Mouse (Mus musculus): ENCODE measurements around the gene Gfra1. TPM values are rescaled to one million over a fixed set of nuclear protein-coding genes. Genes with fewer than 3 reads are reported as not detected.

The Gfra1 gene
- total and polyA plus RNA-seq, 2 experiments from 2014 or later = 23.5 to 48.9 TPM

GRCm38 (mm10) chr19:58382535-58382934 is 73.2 kb downstream of the Gfra1 start:
- H3K4me2 ChIP-seq (ENCODE audit: low read depth) = no peak overlapping the region
- H3K9ac ChIP-seq = no peak overlapping the region
- TF ChIP-seq CTCF (IDR thresholded peaks at IDR 0.05; ENCODE audit: low read depth) = no peak
- no peaks in the 10 kb centered on the region for H3K9me3 ChIP-seq (ENCODE audit: low read length)
- no peaks in the 10 kb centered on the region for H3K4me1 ChIP-seq (ENCODE audit: insufficient read depth)
- no peak for DNase-seq
- H3K27ac ChIP-seq (ENCODE audit: low read depth, low read length) = no peak overlapping the region
- ATAC-seq = no peak
- no peak overlapping the region for H3K4me3 ChIP-seq (ENCODE audit: low read depth, low read length)
- 97% methylated on average over 7 of the region's 7 CpGs for WGBS
- no peaks in the 10 kb centered on the region for H3K27me3 ChIP-seq (ENCODE audit: insufficient read depth, low read length)
- H3K36me3 ChIP-seq (ENCODE audit: insufficient read depth) = no peaks in the 10 kb centered on the region

GRCm38 (mm10) chr19:58377969-58378368 is 77.7 kb downstream of the Gfra1 start:
- Histone ChIP-seq H3K36me3 (ENCODE audit: insufficient read depth) (no peaks in the 10 kb centered on the region), H3K27me3 (ENCODE audit: insufficient read depth, low read length) (no peaks in the 10 kb centered on the region; the same call in 1 of the 2 replicates), H3K4me3 (ENCODE audit: low read depth, low read length) (no peak overlapping the region), H3K4me1 (ENCODE audit: insufficient read depth) (no peaks in the 10 kb centered on the region), H3K4me2 (ENCODE audit: low read depth) (no peak overlapping the region), H3K9ac (no peak overlapping the region), H3K27ac (ENCODE audit: low read depth, low read length) (no peak overlapping the region), H3K9me3 (ENCODE audit: low read length) (no peaks in the 10 kb centered on the region)
- DNase-seq (no peak), ATAC-seq (no peak)
- TF ChIP-seq CTCF (IDR thresholded peaks at IDR 0.05; ENCODE audit: low read depth) = no peak
- WGBS = 59% methylated on average over 8 of the region's 8 CpGs

- Histone ChIP-seq H3K4me2 (ENCODE audit: low read depth) (no peak overlapping the region), H3K27ac (ENCODE audit: low read depth, low read length) (no peak overlapping the region), H3K9me3 (ENCODE audit: low read length) (no peaks in the 10 kb centered on the region), H3K27me3 (ENCODE audit: insufficient read depth, low read length) (no peaks in the 10 kb centered on the region; the same call in 1 of the 2 replicates), H3K36me3 (ENCODE audit: insufficient read depth) (no peaks in the 10 kb centered on the region), H3K4me1 (ENCODE audit: insufficient read depth) (no peaks in the 10 kb centered on the region), H3K9ac (no peak overlapping the region), H3K4me3 (ENCODE audit: low read depth, low read length) (no peak overlapping the region)
- no peak for TF ChIP-seq CTCF (IDR thresholded peaks at IDR 0.05; ENCODE audit: low read depth)
- ATAC-seq (no peak), DNase-seq (no peak)
- WGBS = 77% methylated on average over 8 of the region's 8 CpGs
Observed at GRCm38 (mm10) chr19:58376675-58377102, 79.0 kb downstream of the Gfra1 start.

GRCm38 (mm10) chr19:58374648-58375047 is 81.1 kb downstream of the Gfra1 start:
- H3K36me3 ChIP-seq (ENCODE audit: insufficient read depth) = no peaks in the 10 kb centered on the region
- no peak for DNase-seq
- no peaks in the 10 kb centered on the region; the same call in 1 of the 2 replicates for H3K27me3 ChIP-seq (ENCODE audit: insufficient read depth, low read length)
- H3K4me3 ChIP-seq (ENCODE audit: low read depth, low read length) = no peak overlapping the region
- H3K27ac ChIP-seq (ENCODE audit: low read depth, low read length) = no peak overlapping the region
- H3K4me1 ChIP-seq (ENCODE audit: insufficient read depth) = no peaks in the 10 kb centered on the region
- WGBS = 96% methylated on average over 5 of the region's 5 CpGs
- no peak overlapping the region for H3K9ac ChIP-seq
- H3K4me2 ChIP-seq (ENCODE audit: low read depth) = no peak overlapping the region
- no peak for ATAC-seq
- TF ChIP-seq CTCF (IDR thresholded peaks at IDR 0.05; ENCODE audit: low read depth) = no peak
- no peaks in the 10 kb centered on the region for H3K9me3 ChIP-seq (ENCODE audit: low read length)

- Histone ChIP-seq H3K27me3 (ENCODE audit: insufficient read depth, low read length) (no peaks in the 10 kb centered on the region; the same call in 1 of the 2 replicates), H3K27ac (ENCODE audit: low read depth, low read length) (no peak overlapping the region), H3K9me3 (ENCODE audit: low read length) (no peaks in the 10 kb centered on the region), H3K4me3 (ENCODE audit: low read depth, low read length) (no peak overlapping the region), H3K9ac (no peak overlapping the region), H3K4me1 (ENCODE audit: insufficient read depth) (no peaks in the 10 kb centered on the region), H3K4me2 (ENCODE audit: low read depth) (no peak overlapping the region), H3K36me3 (ENCODE audit: insufficient read depth) (no peaks in the 10 kb centered on the region)
- no peak for TF ChIP-seq CTCF (IDR thresholded peaks at IDR 0.05; ENCODE audit: low read depth)
- DNase-seq (no peak), ATAC-seq (no peak)
- WGBS = 94% methylated on average over 4 of the region's 4 CpGs
Observed at GRCm38 (mm10) chr19:58374155-58374554, 81.6 kb downstream of the Gfra1 start.

- ATAC-seq (no peak), DNase-seq (no peak)
- Histone ChIP-seq H3K27ac (ENCODE audit: low read depth, low read length) (no peak overlapping the region), H3K9me3 (ENCODE audit: low read length) (no peaks in the 10 kb centered on the region), H3K4me1 (ENCODE audit: insufficient read depth) (no peaks in the 10 kb centered on the region), H3K4me2 (ENCODE audit: low read depth) (no peak overlapping the region), H3K36me3 (ENCODE audit: insufficient read depth) (no peaks in the 10 kb centered on the region), H3K27me3 (ENCODE audit: insufficient read depth, low read length) (no peaks in the 10 kb centered on the region; the same call in 1 of the 2 replicates), H3K9ac (no peak overlapping the region), H3K4me3 (ENCODE audit: low read depth, low read length) (no peak overlapping the region)
- 70% methylated on average over 2 of the region's 2 CpGs for WGBS
- TF ChIP-seq CTCF (IDR thresholded peaks at IDR 0.05; ENCODE audit: low read depth) = no peak
Observed at GRCm38 (mm10) chr19:58368513-58368912, 87.2 kb downstream of the Gfra1 start.

- no peak for DNase-seq
- WGBS = 31% methylated on average over 9 of the region's 9 CpGs
- no peak overlapping the region for H3K9ac ChIP-seq
- H3K27ac ChIP-seq (ENCODE audit: low read depth, low read length) = no peak overlapping the region
- H3K4me3 ChIP-seq (ENCODE audit: low read depth, low read length) = no peak overlapping the region
- no peaks in the 10 kb centered on the region for H3K36me3 ChIP-seq (ENCODE audit: insufficient read depth)
- H3K9me3 ChIP-seq (ENCODE audit: low read length) = no peaks in the 10 kb centered on the region
- H3K27me3 ChIP-seq (ENCODE audit: insufficient read depth, low read length) = no peaks in the 10 kb centered on the region
- ATAC-seq = no peak
- H3K4me2 ChIP-seq (ENCODE audit: low read depth) = no peak overlapping the region
- TF ChIP-seq CTCF (IDR thresholded peaks at IDR 0.05; ENCODE audit: low read depth) = no peak
- no peaks in the 10 kb centered on the region for H3K4me1 ChIP-seq (ENCODE audit: insufficient read depth)
Observed at GRCm38 (mm10) chr19:58364688-58365087, 91.0 kb downstream of the Gfra1 start.
